Mouse (Mus musculus) liver, postnatal 0 days (tissue): Measurements from ENCODE around the gene Fank1. TPM values are rescaled to one million over a fixed set of nuclear protein-coding genes. Genes with fewer than 3 reads are reported as not detected.

Experiments used
- ATAC-seq: fragments of 200-750 bp; cut with Nextera tagmentation; 2 replicates; pipeline ENCODE4 v1.8.0; 2017; ENCODE audit warnings: mild to moderate bottlenecking, moderate library complexity
- DNase-seq: peaks from one replicate; pipeline ENCODE4 v3.0.0-alpha.2; 2016
- H3K27ac ChIP-seq: fragments of 300-500 bp; sonication (generic); 2 replicates; pipeline ENCODE4 v1.5.1; 2014; ENCODE audit warnings: antibody characterized with exemption, moderate library complexity, mild to moderate bottlenecking, low read depth
- H3K27me3 ChIP-seq: fragments of 300-500 bp; sonication (generic); 2 replicates; pipeline ENCODE4 v1.6.1; 2014; ENCODE audit warnings: low read length, control low read depth, mixed read lengths; ENCODE audit not compliant: insufficient read depth
- H3K36me3 ChIP-seq: fragments of 300-500 bp; sonication (generic); replicated peaks from 2 replicates; pipeline ENCODE4 v1.6.1; 2014; ENCODE audit warnings: mild to moderate bottlenecking, control low read depth, low read length, moderate library complexity, mixed read lengths; ENCODE audit not compliant: insufficient read depth
- H3K4me1 ChIP-seq: fragments of 300-500 bp; sonication (generic); 2 replicates; pipeline ENCODE4 v1.6.1; 2014; ENCODE audit warnings: antibody characterized with exemption, mild to moderate bottlenecking, control low read depth; ENCODE audit not compliant: insufficient read depth
- H3K4me2 ChIP-seq: fragments of 300-500 bp; sonication (generic); 2 replicates; pipeline ENCODE4 v1.6.1; 2014; ENCODE audit warnings: low read depth, mild to moderate bottlenecking, low read length, moderate library complexity, mixed read lengths
- H3K4me3 ChIP-seq: fragments of 300-500 bp; sonication (generic); 2 replicates; pipeline ENCODE4 v1.5.1; 2014; ENCODE audit warnings: low read depth, low read length
- H3K9ac ChIP-seq: fragments of 300-500 bp; sonication (generic); replicated peaks from 2 replicates; pipeline ENCODE4 v1.6.1; 2014; ENCODE audit warnings: mild to moderate bottlenecking, moderate library complexity
- H3K9me3 ChIP-seq: fragments of 300-500 bp; sonication (generic); 2 replicates; pipeline ENCODE4 v1.6.1; 2016; ENCODE audit warnings: mild to moderate bottlenecking, control low read depth, low read length, mixed read lengths
- CTCF ChIP-seq: sonication (generic); IDR thresholded peaks from 2 replicates; pipeline ENCODE4 v1.5.1; 2016; ENCODE audit warnings: antibody characterized with exemption, low read depth
- EP300 ChIP-seq: IDR thresholded peaks from 2 replicates; pipeline ENCODE4 v1.6.1; 2016; ENCODE audit warnings: antibody characterized with exemption, low read depth, mild to moderate bottlenecking
- WGBS: fragments of 180-500 bp; shearing (Covaris S2); extraction: QIAGEN DNeasy Blood & Tissue Kit; methylation state at CpG from one replicate; pipeline ENCODE4 v1.1.7; 2014; ENCODE audit not compliant: insufficient replicate concordance; 5-methylcytosine and 5-hydroxymethylcytosine counted together
- polyA plus RNA-seq: library from polyadenylated mRNA; unstranded; fragments of >200 nt; fragmentation: Nextera tagmentation; extraction: Ambion mirVana; gene quantifications from 2 replicates; pipeline ENCODE4 v1.2.1, GENCODE M21; 2015

Fank1 gene
- polyA plus RNA-seq, 1 experiment from 2014 or later, result not detected

DNA sequence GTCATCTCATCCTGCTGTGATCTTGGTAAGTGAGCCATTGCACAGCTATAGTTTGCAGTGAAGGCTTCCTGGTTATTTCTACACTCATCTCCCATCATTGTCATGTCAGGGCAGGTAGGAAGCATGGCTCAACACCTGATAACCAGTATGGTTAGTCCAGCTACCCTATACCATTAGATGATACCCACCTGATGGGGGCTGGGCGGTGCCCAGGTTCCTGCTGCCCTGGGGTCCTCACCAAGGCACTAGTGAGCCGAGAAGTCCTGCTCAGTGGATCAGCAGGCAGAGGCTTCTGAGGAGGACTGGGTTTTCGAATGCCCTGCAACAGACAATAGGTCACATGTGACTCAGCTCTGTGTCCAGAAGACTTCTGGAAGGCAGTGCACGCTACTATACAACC is 113.3 kb downstream of the Fank1 start:
- no peak overlapping the region for H3K4me3 ChIP-seq
- no peaks in the 10 kb centered on the region for H3K4me1 ChIP-seq
- H3K27ac ChIP-seq, result no peak overlapping the region
- DNase-seq (no peak), ATAC-seq (no peak)
- no peaks in the 10 kb centered on the region for H3K36me3 ChIP-seq
- H3K27me3 ChIP-seq, result no peaks in the 10 kb centered on the region
- 79% methylated on average over 4 of the region's 4 CpGs for whole genome bisulfite sequencing
- H3K9me3 ChIP-seq, result no peaks in the 10 kb centered on the region
- no peak overlapping the region for H3K9ac ChIP-seq
- TF ChIP-seq CTCF (no peak), EP300 (no peak)
- no peak overlapping the region for H3K4me2 ChIP-seq

DNA sequence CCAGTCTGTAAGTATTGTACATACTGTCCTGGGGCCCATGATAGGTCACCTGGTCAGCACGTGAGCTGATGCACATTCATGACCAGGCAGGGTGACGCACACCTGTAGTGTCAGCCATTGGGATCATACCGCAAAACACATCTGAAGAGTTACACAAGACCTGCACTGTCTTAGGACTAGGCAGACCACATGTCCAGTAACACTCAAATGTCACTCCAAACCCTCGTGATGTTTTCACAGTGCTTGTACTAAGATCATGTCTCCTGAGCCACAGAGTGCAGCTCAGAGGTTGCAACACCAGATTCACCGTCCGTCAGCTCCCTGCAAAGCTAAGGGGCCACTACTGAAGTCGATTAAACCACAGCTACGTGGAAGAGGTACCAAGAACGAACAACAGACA is 114.6 kb downstream of the Fank1 start:
- DNase-seq, result no peak
- H3K36me3 ChIP-seq, result no peaks in the 10 kb centered on the region
- WGBS, result 74% methylated on average over 9 of the region's 9 CpGs
- ATAC-seq, result no peak
- H3K4me2 ChIP-seq, result no peak overlapping the region
- no peak overlapping the region for H3K27ac ChIP-seq
- H3K27me3 ChIP-seq, result no peaks in the 10 kb centered on the region
- TF ChIP-seq CTCF (no peak), EP300 (no peak)
- H3K4me3 ChIP-seq, result no peak overlapping the region
- no peaks in the 10 kb centered on the region for H3K4me1 ChIP-seq
- H3K9ac ChIP-seq, result no peak overlapping the region
- H3K9me3 ChIP-seq, result no peaks in the 10 kb centered on the region

DNA sequence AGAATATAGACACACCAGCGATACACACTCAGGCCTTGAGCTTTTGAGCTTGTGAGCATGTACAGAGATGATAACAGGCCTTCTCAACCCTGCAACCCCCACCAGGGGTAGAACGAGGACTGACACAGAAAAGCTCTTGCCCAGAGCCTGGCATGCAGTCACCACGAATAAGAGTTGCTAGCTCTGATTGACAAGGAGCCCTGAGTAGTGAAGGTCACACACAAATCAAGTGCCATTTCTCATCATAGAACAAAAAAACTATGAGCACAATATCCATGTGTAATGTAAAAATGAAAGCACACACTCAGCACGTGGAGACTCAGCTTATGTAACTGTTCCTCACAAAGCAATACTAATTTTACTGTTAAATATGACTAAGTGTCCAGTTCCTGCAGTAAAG is 115.1 kb downstream of the Fank1 start:
- TF ChIP-seq CTCF, result no peak
- no peak overlapping the region for H3K4me2 ChIP-seq
- DNase-seq (no peak), ATAC-seq (no peak)
- WGBS, result 55% methylated on average over 4 of the region's 4 CpGs
- no peak overlapping the region for H3K4me3 ChIP-seq
- no peaks in the 10 kb centered on the region for H3K9me3 ChIP-seq
- no peaks in the 10 kb centered on the region for H3K4me1 ChIP-seq
- H3K9ac ChIP-seq, result no peak overlapping the region
- no peak overlapping the region for H3K27ac ChIP-seq
- no peaks in the 10 kb centered on the region for H3K27me3 ChIP-seq
- no peaks in the 10 kb centered on the region for H3K36me3 ChIP-seq

DNA sequence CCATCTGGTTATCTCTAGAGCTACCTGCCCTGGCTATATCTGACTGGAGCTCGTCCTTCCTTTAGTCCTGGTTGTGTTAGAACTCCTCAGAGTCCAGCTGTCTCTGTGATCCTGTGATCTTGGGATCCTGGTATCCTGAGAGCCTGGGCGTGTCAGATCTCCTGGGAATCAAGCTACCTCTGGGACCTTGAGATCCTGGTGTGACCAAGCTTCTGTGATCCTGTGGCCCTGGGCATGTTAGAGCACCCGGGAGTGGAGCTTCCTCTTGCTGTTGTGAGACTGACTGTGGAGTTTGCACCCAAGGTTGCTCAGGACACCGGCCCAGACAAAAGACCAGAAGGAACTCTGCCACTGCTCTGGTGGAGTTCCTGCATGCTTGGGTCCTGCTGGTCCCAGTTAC is 122.7 kb downstream of the Fank1 start:
- no peak overlapping the region for H3K9ac ChIP-seq
- no peaks in the 10 kb centered on the region for H3K4me1 ChIP-seq
- H3K36me3 ChIP-seq, result no peaks in the 10 kb centered on the region
- no peak overlapping the region for H3K27ac ChIP-seq
- H3K9me3 ChIP-seq, result no peaks in the 10 kb centered on the region
- no peaks in the 10 kb centered on the region for H3K27me3 ChIP-seq
- no peak for TF ChIP-seq EP300
- no peak for TF ChIP-seq CTCF
- ATAC-seq (no peak), DNase-seq (no peak)
- no peak overlapping the region for H3K4me2 ChIP-seq
- WGBS, result 61% methylated on average over 4 of the region's 4 CpGs
- H3K4me3 ChIP-seq, result no peak overlapping the region

DNA sequence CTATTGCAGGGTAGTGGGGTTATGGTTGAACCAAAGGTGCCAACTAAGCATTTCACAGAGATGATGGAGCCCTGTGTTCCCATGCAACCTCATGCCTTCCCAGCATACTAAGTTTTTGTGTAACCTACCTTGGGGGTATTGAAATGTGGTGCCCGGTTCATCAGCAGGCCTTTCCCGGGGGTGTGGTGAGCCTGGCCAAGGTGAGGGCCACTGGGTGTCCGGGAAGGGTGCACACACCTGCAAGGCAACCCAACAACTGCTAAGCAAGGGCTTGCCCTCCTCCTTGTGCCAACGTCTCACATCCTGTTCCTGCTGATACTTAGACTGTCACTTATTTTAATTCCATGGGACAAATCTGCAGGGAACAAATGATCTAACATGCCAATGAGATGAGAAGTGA is 132.3 kb downstream of the Fank1 start:
- TF ChIP-seq EP300 (no peak), CTCF (no peak)
- H3K4me2 ChIP-seq, result no peak overlapping the region
- DNase-seq (no peak), ATAC-seq (no peak)
- no peak overlapping the region for H3K4me3 ChIP-seq
- H3K9ac ChIP-seq, result no peak overlapping the region
- H3K27ac ChIP-seq, result no peak overlapping the region
- no peaks in the 10 kb centered on the region for H3K27me3 ChIP-seq
- H3K36me3 ChIP-seq, result no peaks in the 10 kb centered on the region
- WGBS, result 70% methylated on average over 4 of the region's 4 CpGs
- no peaks in the 10 kb centered on the region for H3K4me1 ChIP-seq
- no peaks in the 10 kb centered on the region for H3K9me3 ChIP-seq

DNA sequence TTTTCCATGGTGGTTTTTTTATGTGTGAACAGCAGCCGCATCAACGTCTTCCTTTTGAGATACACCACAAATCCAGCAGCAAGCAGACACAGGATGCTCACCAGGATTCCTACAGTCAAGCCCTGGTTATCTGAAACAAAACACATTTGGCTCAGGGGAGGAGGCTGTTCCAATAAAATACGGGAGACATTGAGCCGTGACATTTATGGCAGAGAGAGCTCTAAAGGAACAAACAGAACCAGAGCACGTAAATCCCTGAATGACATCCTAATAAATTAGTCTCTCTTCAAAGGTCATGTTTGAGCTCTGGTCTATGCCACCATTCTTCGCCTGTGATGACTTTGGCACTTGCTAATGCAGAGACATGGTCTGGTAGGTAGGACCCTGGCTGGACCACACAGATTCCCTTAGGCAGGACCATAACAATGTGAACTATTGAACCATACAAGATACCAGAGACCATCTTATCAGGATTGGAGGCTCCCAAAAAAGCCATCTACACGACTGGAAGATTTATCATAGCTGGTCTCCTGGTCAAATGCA is 133.2 kb downstream of the Fank1 start:
- no peak for ATAC-seq
- no peaks in the 10 kb centered on the region for H3K9me3 ChIP-seq
- no peak overlapping the region for H3K4me3 ChIP-seq
- H3K27me3 ChIP-seq, result no peaks in the 10 kb centered on the region
- TF ChIP-seq CTCF (no peak), EP300 (no peak)
- no peak overlapping the region for H3K27ac ChIP-seq
- H3K9ac ChIP-seq, result no peak overlapping the region
- no peaks in the 10 kb centered on the region for H3K4me1 ChIP-seq
- 72% methylated on average over 7 of the region's 7 CpGs for WGBS
- DNase-seq, result no peak
- H3K36me3 ChIP-seq, result no peaks in the 10 kb centered on the region
- no peak overlapping the region for H3K4me2 ChIP-seq

DNA sequence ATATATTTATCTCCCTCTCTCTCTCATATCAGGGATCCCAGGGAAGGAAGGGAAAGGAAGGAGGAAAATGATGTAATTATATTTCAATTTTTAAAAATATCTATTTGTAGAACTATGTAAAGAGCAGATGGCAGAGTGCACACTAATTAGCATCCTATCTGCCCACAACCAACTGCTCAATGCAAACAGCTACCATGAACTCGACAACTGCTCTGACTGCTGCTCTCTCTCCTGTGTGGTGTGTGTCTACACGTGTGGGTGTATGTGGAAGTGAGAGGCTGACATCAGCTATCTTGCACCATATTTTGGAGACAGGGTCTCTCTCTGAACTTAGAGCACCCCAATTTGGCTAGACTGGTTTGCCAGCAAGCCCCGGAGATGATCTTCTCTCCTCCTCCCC is 135.2 kb downstream of the Fank1 start:
- H3K36me3 ChIP-seq, result no peaks in the 10 kb centered on the region
- DNase-seq (no peak), ATAC-seq (no peak)
- no peak overlapping the region for H3K4me3 ChIP-seq
- H3K4me2 ChIP-seq, result no peak overlapping the region
- TF ChIP-seq CTCF (no peak), EP300 (no peak)
- 65% methylated on average over 3 of the region's 3 CpGs for WGBS
- H3K9ac ChIP-seq, result no peak overlapping the region
- H3K9me3 ChIP-seq, result no peaks in the 10 kb centered on the region
- H3K4me1 ChIP-seq, result no peaks in the 10 kb centered on the region
- H3K27ac ChIP-seq, result no peak overlapping the region
- H3K27me3 ChIP-seq, result no peaks in the 10 kb centered on the region
